Mouse (Mus musculus): Measurements from ENCODE around the gene Acad12. TPM values are rescaled to one million over a fixed set of nuclear protein-coding genes. Genes with fewer than 3 reads are reported as not detected.
"Not testable (repeated sequence)": the region's sequence is repeated elsewhere in the genome, so short reads cannot be mapped to it uniquely, and the experiment has no call there.

Acad12 gene
- polyA plus RNA-seq, 1 experiment from 2014 or later, result 5.4 TPM

GRCm38 (mm10) chr5:121631106-121631647 lies 12.4 kb upstream of the Acad12 start:
- not testable (repeated sequence) for H3K9ac ChIP-seq (ENCODE audit: low read depth, low read length); H3K36me3 ChIP-seq (ENCODE audit: control insufficient read depth, insufficient read depth, low read length); H3K27ac ChIP-seq (ENCODE audit: low read depth, low read length); H3K4me1 ChIP-seq (ENCODE audit: control insufficient read depth, insufficient read depth, low read length); H3K27me3 ChIP-seq (ENCODE audit: control insufficient read depth, insufficient read depth, low read length); H3K4me2 ChIP-seq; ATAC-seq (replicated peaks; ENCODE audit: insufficient number of reproducible peaks, low FRiP score, low TSS enrichment); H3K4me3 ChIP-seq (ENCODE audit: low read depth, low read length); H3K9me3 ChIP-seq (replicated peaks; ENCODE audit: control insufficient read depth, low read length)
- 58% methylated on average over 8 of the region's 9 CpGs for WGBS (ENCODE audit: insufficient replicate concordance)

GRCm38 (mm10) chr5:121627871-121628270 lies 9.1 kb upstream of the Acad12 start:
- Histone ChIP-seq H3K27me3 (ENCODE audit: control insufficient read depth, insufficient read depth, low read length) (no peaks in the 10 kb centered on the region), H3K27ac (ENCODE audit: low read depth, low read length) (no peak overlapping the region), H3K4me3 (ENCODE audit: low read depth, low read length) (no peak overlapping the region), H3K4me2 (no peak overlapping the region), H3K4me1 (ENCODE audit: control insufficient read depth, insufficient read depth, low read length) (no peaks in the 10 kb centered on the region), H3K9ac (ENCODE audit: low read depth, low read length) (no peak overlapping the region), H3K9me3 (replicated peaks; ENCODE audit: control insufficient read depth, low read length) (no peaks in the 10 kb centered on the region), H3K36me3 (ENCODE audit: control insufficient read depth, insufficient read depth, low read length) (no peaks in the 10 kb centered on the region)
- ATAC-seq (replicated peaks; ENCODE audit: insufficient number of reproducible peaks, low FRiP score, low TSS enrichment), result no peak
- WGBS (ENCODE audit: insufficient replicate concordance), result 0% methylated on average over 1 of the region's 1 CpGs

DNA sequence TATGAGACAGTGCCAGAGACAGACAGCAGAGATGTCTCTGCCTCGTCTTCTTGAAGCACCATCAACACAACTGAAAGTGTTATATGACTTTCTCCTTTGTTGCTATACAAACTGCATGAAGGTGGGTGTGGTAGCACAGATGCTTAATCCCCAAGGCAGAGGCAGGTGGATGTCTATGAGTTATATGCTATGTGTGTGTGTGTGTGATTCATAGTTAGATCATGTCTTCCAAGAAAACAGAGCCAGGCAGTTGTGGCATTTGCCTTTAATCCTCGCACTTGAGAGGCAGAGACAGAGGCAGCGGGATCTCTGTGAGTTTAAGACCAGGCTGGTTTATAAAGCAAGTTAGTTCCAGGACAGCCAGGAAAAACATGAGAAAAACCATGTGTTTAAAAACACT lies 4.5 kb upstream of the Acad12 start:
- Histone ChIP-seq H3K4me1 (ENCODE audit: control insufficient read depth, insufficient read depth, low read length) (peaks cover 5% of the 10 kb centered on the region; the same call in 1 of the 2 replicates), H3K4me2 (no peak overlapping the region), H3K27me3 (ENCODE audit: control insufficient read depth, insufficient read depth, low read length) (no peaks in the 10 kb centered on the region), H3K9ac (ENCODE audit: low read depth, low read length) (no peak overlapping the region), H3K9me3 (replicated peaks; ENCODE audit: control insufficient read depth, low read length) (no peaks in the 10 kb centered on the region), H3K36me3 (ENCODE audit: control insufficient read depth, insufficient read depth, low read length) (no peaks in the 10 kb centered on the region), H3K4me3 (ENCODE audit: low read depth, low read length) (no peak overlapping the region), H3K27ac (ENCODE audit: low read depth, low read length) (no peak overlapping the region)
- 85% methylated on average over 3 of the region's 3 CpGs for WGBS (ENCODE audit: insufficient replicate concordance)
- no peak for ATAC-seq (replicated peaks; ENCODE audit: insufficient number of reproducible peaks, low FRiP score, low TSS enrichment)

DNA sequence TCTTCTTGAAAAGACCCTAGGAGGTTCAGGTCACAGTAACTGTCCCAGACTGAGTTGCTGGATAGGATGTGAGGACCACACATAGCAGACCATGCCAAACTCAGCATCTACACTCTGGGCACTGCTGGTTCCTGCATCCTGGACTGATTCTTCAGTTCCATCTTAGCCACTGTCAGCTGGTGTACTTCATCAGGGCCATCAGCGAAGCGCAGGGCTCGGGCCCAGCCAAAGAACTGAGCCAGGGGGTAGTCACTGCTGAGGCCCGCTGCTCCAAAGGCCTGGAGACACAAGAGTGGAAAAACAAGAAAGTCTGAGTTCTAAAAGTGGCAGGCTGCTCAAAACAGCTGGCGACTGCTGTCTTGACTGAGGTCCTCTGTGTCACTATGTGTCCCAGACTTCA lies 2.4 kb upstream of the Acad12 start:
- Histone ChIP-seq H3K4me3 (ENCODE audit: low read depth, low read length) (no peak overlapping the region), H3K27me3 (ENCODE audit: control insufficient read depth, insufficient read depth, low read length) (no peaks in the 10 kb centered on the region), H3K27ac (ENCODE audit: low read depth, low read length) (no peak overlapping the region), H3K4me2 (no peak overlapping the region), H3K9ac (ENCODE audit: low read depth, low read length) (no peak overlapping the region), H3K9me3 (replicated peaks; ENCODE audit: control insufficient read depth, low read length) (no peaks in the 10 kb centered on the region), H3K4me1 (ENCODE audit: control insufficient read depth, insufficient read depth, low read length) (peaks cover 7% of the 10 kb centered on the region), H3K36me3 (ENCODE audit: control insufficient read depth, insufficient read depth, low read length) (no peaks in the 10 kb centered on the region)
- WGBS (ENCODE audit: insufficient replicate concordance), result 90% methylated on average over 5 of the region's 5 CpGs
- ATAC-seq (replicated peaks; ENCODE audit: insufficient number of reproducible peaks, low FRiP score, low TSS enrichment), result no peak

DNA sequence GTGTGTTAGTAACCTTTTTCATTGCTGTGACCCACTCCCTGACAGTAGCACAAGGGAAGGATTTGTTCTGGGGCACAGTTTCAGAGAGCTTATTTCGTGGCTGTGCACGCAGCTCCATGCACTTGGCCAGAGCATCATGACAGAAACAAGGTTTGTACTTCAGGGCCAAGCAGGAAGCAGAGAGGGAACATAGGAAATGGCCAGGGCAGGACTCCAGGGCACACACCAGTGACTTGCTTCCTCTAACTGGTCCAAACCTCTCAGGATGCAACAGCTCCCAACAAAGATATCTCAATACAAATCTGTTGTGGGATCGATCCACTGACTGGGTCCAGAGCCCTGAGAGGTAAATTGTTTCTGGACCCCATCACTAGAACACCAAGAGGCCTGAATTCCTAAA lies 3.8 kb downstream of the Acad12 start:
- not testable (repeated sequence) for H3K4me3 ChIP-seq (ENCODE audit: low read depth, low read length); ATAC-seq (replicated peaks; ENCODE audit: insufficient number of reproducible peaks, low FRiP score, low TSS enrichment); H3K9me3 ChIP-seq (replicated peaks; ENCODE audit: control insufficient read depth, low read length); H3K36me3 ChIP-seq (ENCODE audit: control insufficient read depth, insufficient read depth, low read length); H3K27me3 ChIP-seq (ENCODE audit: control insufficient read depth, insufficient read depth, low read length); H3K27ac ChIP-seq (ENCODE audit: low read depth, low read length); H3K4me1 ChIP-seq (ENCODE audit: control insufficient read depth, insufficient read depth, low read length); H3K9ac ChIP-seq (ENCODE audit: low read depth, low read length); H3K4me2 ChIP-seq
- WGBS (ENCODE audit: insufficient replicate concordance), result 67% methylated on average over 3 of the region's 3 CpGs

GRCm38 (mm10) chr5:121612036-121612435 lies 6.7 kb downstream of the Acad12 start:
- WGBS (ENCODE audit: insufficient replicate concordance), result 86% methylated on average over 6 of the region's 6 CpGs
- Histone ChIP-seq H3K36me3 (ENCODE audit: control insufficient read depth, insufficient read depth, low read length) (no peaks in the 10 kb centered on the region), H3K9me3 (replicated peaks; ENCODE audit: control insufficient read depth, low read length) (no peaks in the 10 kb centered on the region), H3K9ac (ENCODE audit: low read depth, low read length) (no peak overlapping the region), H3K27me3 (ENCODE audit: control insufficient read depth, insufficient read depth, low read length) (no peaks in the 10 kb centered on the region), H3K27ac (ENCODE audit: low read depth, low read length) (no peak overlapping the region), H3K4me2 (no peak overlapping the region), H3K4me1 (ENCODE audit: control insufficient read depth, insufficient read depth, low read length) (no peaks in the 10 kb centered on the region), H3K4me3 (ENCODE audit: low read depth, low read length) (no peak overlapping the region)
- ATAC-seq (replicated peaks; ENCODE audit: insufficient number of reproducible peaks, low FRiP score, low TSS enrichment), result no peak

- not testable (repeated sequence) for H3K9ac ChIP-seq (ENCODE audit: low read depth, low read length); H3K4me1 ChIP-seq (ENCODE audit: control insufficient read depth, insufficient read depth, low read length); H3K4me2 ChIP-seq; H3K27ac ChIP-seq (ENCODE audit: low read depth, low read length); H3K27me3 ChIP-seq (ENCODE audit: control insufficient read depth, insufficient read depth, low read length); ATAC-seq (replicated peaks; ENCODE audit: insufficient number of reproducible peaks, low FRiP score, low TSS enrichment); H3K4me3 ChIP-seq (ENCODE audit: low read depth, low read length); H3K9me3 ChIP-seq (replicated peaks; ENCODE audit: control insufficient read depth, low read length); H3K36me3 ChIP-seq (ENCODE audit: control insufficient read depth, insufficient read depth, low read length)
- WGBS (ENCODE audit: insufficient replicate concordance), result 47% methylated on average over 7 of the region's 8 CpGs
Measured at GRCm38 (mm10) chr5:121609556-121610135, 9.1 kb downstream of the Acad12 start.

GRCm38 (mm10) chr5:121606151-121606550 lies 12.6 kb downstream of the Acad12 start:
- no peaks in the 10 kb centered on the region for H3K9me3 ChIP-seq (replicated peaks; ENCODE audit: control insufficient read depth, low read length)
- no peaks in the 10 kb centered on the region for H3K36me3 ChIP-seq (ENCODE audit: control insufficient read depth, insufficient read depth, low read length)
- WGBS (ENCODE audit: insufficient replicate concordance), result 0% methylated on average over 2 of the region's 2 CpGs
- no peak overlapping the region for H3K4me2 ChIP-seq
- no peaks in the 10 kb centered on the region for H3K4me1 ChIP-seq (ENCODE audit: control insufficient read depth, insufficient read depth, low read length)
- H3K4me3 ChIP-seq (ENCODE audit: low read depth, low read length), result no peak overlapping the region
- ATAC-seq (replicated peaks; ENCODE audit: insufficient number of reproducible peaks, low FRiP score, low TSS enrichment), result no peak
- no peak overlapping the region for H3K9ac ChIP-seq (ENCODE audit: low read depth, low read length)
- H3K27ac ChIP-seq (ENCODE audit: low read depth, low read length), result no peak overlapping the region
- no peaks in the 10 kb centered on the region for H3K27me3 ChIP-seq (ENCODE audit: control insufficient read depth, insufficient read depth, low read length)

DNA sequence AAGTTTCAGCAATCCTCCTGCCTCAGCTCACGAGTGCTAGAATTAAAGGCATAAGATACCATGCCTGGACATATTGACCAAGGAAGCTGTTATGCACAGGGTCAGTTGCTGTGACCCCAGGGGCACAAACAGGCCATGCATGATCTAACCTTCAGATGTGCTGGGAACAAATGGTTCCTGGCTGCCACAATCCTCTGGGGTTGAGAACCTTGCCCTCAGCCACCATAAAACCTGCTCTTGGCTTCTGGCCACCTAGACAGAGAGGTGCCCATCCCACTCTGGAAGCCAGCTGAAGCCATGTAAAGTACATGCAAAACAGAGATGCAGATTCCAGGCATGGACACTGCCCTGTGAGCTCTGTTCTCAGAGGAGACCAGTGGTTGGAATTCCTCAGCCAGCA lies 14.9 kb downstream of the Acad12 start:
- not testable (repeated sequence) for H3K4me1 ChIP-seq (ENCODE audit: control insufficient read depth, insufficient read depth, low read length); ATAC-seq (replicated peaks; ENCODE audit: insufficient number of reproducible peaks, low FRiP score, low TSS enrichment); H3K4me3 ChIP-seq (ENCODE audit: low read depth, low read length); H3K9ac ChIP-seq (ENCODE audit: low read depth, low read length); H3K27me3 ChIP-seq (ENCODE audit: control insufficient read depth, insufficient read depth, low read length); H3K9me3 ChIP-seq (replicated peaks; ENCODE audit: control insufficient read depth, low read length); H3K27ac ChIP-seq (ENCODE audit: low read depth, low read length); H3K4me2 ChIP-seq; H3K36me3 ChIP-seq (ENCODE audit: control insufficient read depth, insufficient read depth, low read length)
- WGBS (ENCODE audit: insufficient replicate concordance), result 75% methylated on average over 1 of the region's 1 CpGs
